Mouse (Mus musculus) neural tube, embryonic 15.5 days (tissue): ENCODE data around the gene Zyx. TPM values are rescaled to one million over a fixed set of nuclear protein-coding genes. Genes with fewer than 3 reads are reported as not detected.

Source experiments
- ATAC-seq: fragments of 200-750 bp; cut with Nextera tagmentation; 2 replicates; pipeline ENCODE4 v1.8.0; 2017; ENCODE audit warnings: mild to moderate bottlenecking, moderate TSS enrichment, moderate library complexity; ENCODE audit not compliant: low FRiP score
- H3K27ac ChIP-seq: fragments of 300-500 bp; sonication (generic); replicated peaks from 2 replicates; pipeline ENCODE4 v1.5.1; 2015; ENCODE audit warnings: mild to moderate bottlenecking, inconsistent platforms
- H3K27me3 ChIP-seq: fragments of 300-500 bp; sonication (generic); replicated peaks from 2 replicates; pipeline ENCODE4 v1.6.1; 2015; ENCODE audit warnings: inconsistent platforms
- H3K36me3 ChIP-seq: fragments of 300-500 bp; sonication (generic); 2 replicates; pipeline ENCODE4 v1.6.1; 2015; ENCODE audit warnings: inconsistent platforms
- H3K4me1 ChIP-seq: fragments of 300-500 bp; sonication (generic); 2 replicates; pipeline ENCODE4 v1.6.1; 2015; ENCODE audit warnings: inconsistent platforms
- H3K4me2 ChIP-seq: fragments of 300-500 bp; sonication (generic); 2 replicates; pipeline ENCODE4 v1.6.1; 2015; ENCODE audit warnings: inconsistent platforms, mild to moderate bottlenecking, moderate library complexity
- H3K4me3 ChIP-seq: fragments of 300-500 bp; sonication (generic); replicated peaks from 2 replicates; pipeline ENCODE4 v1.5.1; 2015; ENCODE audit warnings: mild to moderate bottlenecking, inconsistent platforms
- H3K9ac ChIP-seq: fragments of 300-500 bp; sonication (generic); replicated peaks from 2 replicates; pipeline ENCODE4 v1.6.1; 2015; ENCODE audit warnings: mild to moderate bottlenecking, inconsistent platforms
- H3K9me3 ChIP-seq: fragments of 300-500 bp; sonication (generic); replicated peaks from 2 replicates; pipeline ENCODE4 v1.6.1; 2016; ENCODE audit warnings: inconsistent platforms
- WGBS: fragments of 180-500 bp; shearing (Covaris S2); methylation state at CpG from one replicate; pipeline ENCODE4 v1.1.7; 2015; ENCODE audit warnings: mixed read lengths; 5-methylcytosine and 5-hydroxymethylcytosine counted together
- polyA plus RNA-seq: library from polyadenylated mRNA; unstranded; fragments of >200 nt; fragmentation: Nextera tagmentation; extraction: Ambion mirVana; gene quantifications from 2 replicates; pipeline ENCODE4 v1.2.1, GENCODE M21; 2015

Gene Zyx
- polyA plus RNA-seq, 1 experiment from 2014 or later: 60.0 TPM

GRCm38 (mm10) chr6:42381916-42382381, 32.5 kb downstream of the Zyx start:
- Histone ChIP-seq H3K9me3 (no peaks in the 10 kb centered on the region), H3K36me3 (no peaks in the 10 kb centered on the region), H3K4me1 (0 out of 2 replicates have a peak, but pooled peaks cover 3% of the 10 kb centered on the region), H3K4me2 (no peak overlapping the region), H3K9ac (no peak overlapping the region), H3K27me3 (no peaks in the 10 kb centered on the region), H3K27ac (no peak overlapping the region), H3K4me3 (no peak overlapping the region)
- WGBS: 71% methylated on average over 9 of the region's 9 CpGs
- no peak for ATAC-seq

GRCm38 (mm10) chr6:42383360-42383759, 33.9 kb downstream of the Zyx start:
- H3K9me3 ChIP-seq: no peaks in the 10 kb centered on the region
- H3K27me3 ChIP-seq: no peaks in the 10 kb centered on the region
- 97% methylated on average over 5 of the region's 5 CpGs for WGBS
- H3K4me2 ChIP-seq: no peak overlapping the region
- no peak overlapping the region for H3K27ac ChIP-seq
- no peaks in the 10 kb centered on the region for H3K36me3 ChIP-seq
- no peak overlapping the region for H3K9ac ChIP-seq
- no peak overlapping the region for H3K4me3 ChIP-seq
- 0 out of 2 replicates have a peak, but pooled peaks cover 3% of the 10 kb centered on the region for H3K4me1 ChIP-seq
- ATAC-seq: no peak

GRCm38 (mm10) chr6:42385635-42386034, 36.2 kb downstream of the Zyx start:
- 83% methylated on average over 4 of the region's 4 CpGs for whole genome bisulfite sequencing

GRCm38 (mm10) chr6:42391796-42392330, 42.4 kb downstream of the Zyx start:
- 34% methylated on average over 2 of the region's 2 CpGs for WGBS
- no peak overlapping the region for H3K4me3 ChIP-seq

More at GRCm38 (mm10) chr6:42385635-42386034, 36.2 kb downstream of the Zyx start:
- H3K36me3 ChIP-seq: no peaks in the 10 kb centered on the region
- H3K9ac ChIP-seq: no peak overlapping the region
- no peak for ATAC-seq
- H3K27ac ChIP-seq: no peak overlapping the region
- no peak overlapping the region for H3K4me2 ChIP-seq
- H3K4me1 ChIP-seq: 0 out of 2 replicates have a peak, but pooled peaks cover 2% of the 10 kb centered on the region
- H3K9me3 ChIP-seq: no peaks in the 10 kb centered on the region
- no peaks in the 10 kb centered on the region for H3K27me3 ChIP-seq
- H3K4me3 ChIP-seq: no peak overlapping the region

DNA sequence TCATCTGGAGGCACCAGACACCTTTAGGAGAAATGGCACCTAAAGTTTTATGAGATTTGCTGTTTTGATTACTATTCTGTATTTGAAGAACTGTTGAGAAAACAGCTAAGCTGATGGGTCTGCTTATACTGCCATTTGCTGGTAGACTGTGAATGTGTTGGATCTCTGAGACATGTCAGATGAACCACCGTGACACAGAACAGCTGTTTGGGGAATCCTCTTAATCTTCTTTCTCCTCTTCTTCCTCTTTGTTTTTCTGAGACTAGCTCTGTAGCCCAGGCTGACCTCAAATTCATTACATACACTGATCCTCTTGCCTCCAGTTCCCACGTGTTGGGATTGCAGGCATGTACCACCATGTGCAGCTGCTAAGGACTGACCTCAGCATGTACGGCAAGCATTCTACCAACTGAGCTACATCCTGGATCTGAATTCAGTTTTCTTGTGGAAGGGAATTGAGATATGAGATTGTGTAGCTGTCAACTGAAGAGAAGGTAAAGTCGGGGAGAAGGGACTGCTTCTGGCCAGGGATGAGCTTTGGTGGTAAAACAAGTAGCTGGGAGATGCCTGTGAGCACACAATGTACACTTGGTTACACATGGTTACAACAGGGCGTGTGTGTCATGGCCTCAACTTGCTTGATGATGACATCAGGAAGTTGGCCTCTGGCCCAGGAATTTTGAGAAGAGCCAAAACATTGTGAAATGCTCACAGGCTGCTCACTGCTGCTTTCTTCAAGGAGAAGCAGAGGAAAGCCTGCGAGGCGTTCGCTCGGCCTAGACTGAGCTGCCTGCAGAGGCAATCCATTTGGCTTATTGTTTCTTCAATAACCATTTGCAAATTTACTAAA, 46.8 kb downstream of the Zyx start:
- no peaks in the 10 kb centered on the region for H3K9me3 ChIP-seq
- H3K9ac ChIP-seq: no peak overlapping the region
- H3K36me3 ChIP-seq: no peaks in the 10 kb centered on the region
- no peaks in the 10 kb centered on the region for H3K4me1 ChIP-seq
- no peak overlapping the region for H3K4me2 ChIP-seq
- H3K27me3 ChIP-seq: no peaks in the 10 kb centered on the region
- no peak overlapping the region for H3K27ac ChIP-seq
- ATAC-seq: no peak
- 80% methylated on average over 9 of the region's 9 CpGs for WGBS
- H3K4me3 ChIP-seq: no peak overlapping the region

More at GRCm38 (mm10) chr6:42391796-42392330, 42.4 kb downstream of the Zyx start:
- Histone ChIP-seq H3K9ac (no peak overlapping the region), H3K27ac (no peak overlapping the region), H3K4me1 (no peaks in the 10 kb centered on the region), H3K27me3 (no peaks in the 10 kb centered on the region), H3K4me2 (no peak overlapping the region), H3K36me3 (no peaks in the 10 kb centered on the region), H3K9me3 (no peaks in the 10 kb centered on the region)
- ATAC-seq: no peak

DNA sequence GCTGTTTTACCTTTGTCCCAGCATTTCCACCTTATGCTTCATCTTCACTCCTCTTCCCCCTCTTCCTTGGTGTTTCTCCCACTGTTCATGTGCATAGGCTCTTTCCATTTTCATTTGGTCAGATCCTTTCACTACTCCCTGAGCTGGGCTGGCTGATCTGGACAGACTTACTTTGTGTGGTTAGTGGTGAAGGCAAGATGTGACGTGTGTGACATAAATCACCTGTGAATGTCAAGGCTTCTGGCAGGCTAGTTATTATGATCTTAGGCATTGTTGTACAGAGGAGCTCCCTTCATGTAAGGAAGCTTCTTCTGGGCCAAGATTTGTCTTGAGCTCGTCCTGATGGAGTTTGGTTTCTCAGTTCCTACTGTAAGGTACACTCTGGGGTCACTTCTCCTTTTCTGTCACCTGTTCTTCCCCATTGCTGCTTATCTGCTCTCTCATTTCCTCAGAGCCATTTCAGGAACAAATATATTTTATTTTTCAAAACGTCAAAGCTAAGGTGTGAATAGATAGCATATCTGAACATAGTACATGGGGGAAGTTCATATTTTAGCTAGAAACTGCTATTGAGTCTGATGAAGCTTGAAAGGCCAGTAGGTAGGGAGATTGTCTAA, 47.7 kb downstream of the Zyx start:
- Histone ChIP-seq H3K9me3 (no peaks in the 10 kb centered on the region), H3K4me3 (no peak overlapping the region), H3K27me3 (no peaks in the 10 kb centered on the region), H3K9ac (no peak overlapping the region), H3K27ac (no peak overlapping the region), H3K4me1 (no peaks in the 10 kb centered on the region), H3K4me2 (no peak overlapping the region), H3K36me3 (no peaks in the 10 kb centered on the region)
- WGBS: 73% methylated on average over 3 of the region's 3 CpGs
- ATAC-seq: no peak

DNA sequence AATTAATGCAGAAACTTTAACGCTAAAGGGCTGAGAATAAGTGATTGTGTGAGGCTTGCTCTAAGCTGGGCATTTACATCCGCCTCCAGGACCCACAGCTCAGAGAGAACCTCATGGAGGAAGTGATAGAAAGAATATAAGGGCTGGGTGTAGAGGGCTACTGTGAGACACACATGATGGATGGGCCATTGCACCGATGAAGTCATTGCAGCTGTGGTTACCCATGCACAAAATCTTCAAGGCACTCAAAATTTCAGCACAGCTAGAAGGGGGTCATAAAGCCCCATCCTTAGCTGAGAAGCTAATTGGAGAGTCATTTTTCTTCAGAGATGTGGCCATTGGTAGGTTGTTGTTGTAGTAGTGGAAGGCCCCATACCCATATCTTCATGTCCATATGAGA, 48.9 kb downstream of the Zyx start:
- Histone ChIP-seq H3K27me3 (no peaks in the 10 kb centered on the region), H3K9me3 (no peaks in the 10 kb centered on the region), H3K4me1 (no peaks in the 10 kb centered on the region), H3K27ac (no peak overlapping the region), H3K4me3 (no peak overlapping the region), H3K36me3 (no peaks in the 10 kb centered on the region), H3K4me2 (no peak overlapping the region), H3K9ac (no peak overlapping the region)
- 84% methylated on average over 3 of the region's 3 CpGs for WGBS
- no peak for ATAC-seq

DNA sequence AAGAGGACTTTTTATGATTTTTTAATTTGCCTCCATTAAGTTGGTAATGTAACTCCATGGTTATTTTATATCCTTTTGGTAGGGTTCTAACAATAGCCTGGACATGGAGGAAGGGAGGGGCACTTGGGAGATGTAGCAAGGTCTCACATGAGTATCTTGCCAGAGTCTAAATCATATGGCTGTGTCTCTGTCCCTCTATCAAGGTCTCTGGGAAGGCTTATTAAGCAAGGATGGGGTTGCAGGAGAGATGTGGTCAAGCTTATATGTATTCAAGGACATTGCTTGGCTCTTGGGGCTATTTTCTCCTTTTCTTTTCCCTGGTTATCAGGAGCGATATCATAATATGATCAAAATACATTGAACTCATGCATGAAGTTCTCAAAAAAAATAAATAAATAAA, 49.6 kb downstream of the Zyx start:
- H3K4me2 ChIP-seq: no peak overlapping the region
- no peak for ATAC-seq
- no peaks in the 10 kb centered on the region for H3K27me3 ChIP-seq
- H3K4me1 ChIP-seq: no peaks in the 10 kb centered on the region
- H3K4me3 ChIP-seq: no peak overlapping the region
- no peak overlapping the region for H3K27ac ChIP-seq
- no peaks in the 10 kb centered on the region for H3K9me3 ChIP-seq
- H3K9ac ChIP-seq: no peak overlapping the region
- H3K36me3 ChIP-seq: no peaks in the 10 kb centered on the region
- 95% methylated on average over 1 of the region's 1 CpGs for WGBS

DNA sequence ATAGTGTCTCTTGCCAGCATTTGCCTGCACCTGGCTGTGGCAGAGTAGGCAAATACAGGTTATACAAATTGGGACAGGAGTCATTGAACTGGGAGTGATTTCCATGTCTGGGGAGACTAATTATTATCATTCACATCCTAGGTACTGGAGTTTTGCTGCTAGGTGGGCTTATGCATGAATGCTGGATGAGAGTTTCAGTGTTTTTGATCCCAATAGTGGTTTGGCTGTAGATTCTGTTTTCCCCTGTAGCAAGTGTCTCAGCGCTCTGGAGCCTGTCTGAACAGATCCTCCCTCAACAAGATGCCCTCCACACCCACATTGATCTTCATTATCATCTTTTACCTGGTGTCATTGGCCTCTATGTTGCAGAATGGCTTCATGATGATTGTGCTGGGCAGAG, 50.5 kb downstream of the Zyx start, which contains the start of gene Tas2r143:
Tas2r143 (plus strand) TSS at position 301 of the 400 bp plus-strand sequence.
- no peak within 1 kb of the TSS for H3K27ac ChIP-seq
- no peaks in the 10 kb centered on the region for H3K9me3 ChIP-seq
- H3K27me3 ChIP-seq: no peaks in the 10 kb centered on the region
- H3K4me2 ChIP-seq: no peak within 1 kb of the TSS
- 92% methylated on average over 1 of the region's 1 CpGs for WGBS
- no peak within 1 kb of the TSS for H3K4me3 ChIP-seq
- ATAC-seq: no peak
- H3K9ac ChIP-seq: no peak within 1 kb of the TSS
- no peaks in the 10 kb centered on the region for H3K4me1 ChIP-seq
- no peaks in the 10 kb centered on the region for H3K36me3 ChIP-seq

DNA sequence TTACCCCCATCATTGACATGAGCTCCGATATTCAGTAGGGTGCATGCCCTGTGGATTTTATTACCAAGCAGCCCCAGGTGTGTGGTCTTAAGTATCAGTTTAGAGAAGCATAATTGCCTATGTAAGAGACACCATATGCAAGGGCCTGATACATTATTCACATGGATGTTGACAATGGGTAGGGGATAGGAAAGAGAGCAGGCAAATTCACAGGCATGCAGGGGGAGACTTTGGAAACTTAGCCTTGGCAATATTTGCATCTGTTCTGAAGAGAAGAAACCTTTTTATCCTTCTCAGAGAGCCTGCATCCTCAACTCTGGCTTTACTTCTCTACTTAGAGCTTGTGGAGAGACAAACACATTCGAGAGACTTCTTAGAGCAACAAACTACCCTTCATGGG, 55.7 kb downstream of the Zyx start, which contains the start of gene Tas2r135:
Tas2r135 (plus strand) TSS at position 301 of the 400 bp plus-strand sequence.
- H3K4me3 ChIP-seq: no peak within 1 kb of the TSS
- H3K4me1 ChIP-seq: no peaks in the 10 kb centered on the region
- WGBS: 87% methylated on average over 2 of the region's 2 CpGs
- no peaks in the 10 kb centered on the region for H3K9me3 ChIP-seq
- no peaks in the 10 kb centered on the region for H3K36me3 ChIP-seq
- no peak within 1 kb of the TSS for H3K4me2 ChIP-seq
- no peak within 1 kb of the TSS for H3K9ac ChIP-seq
- H3K27me3 ChIP-seq: no peaks in the 10 kb centered on the region
- no peak for ATAC-seq
- no peak within 1 kb of the TSS for H3K27ac ChIP-seq
